Mouse (Mus musculus): ENCODE data around the gene Acpp. TPM values are rescaled to one million over a fixed set of nuclear protein-coding genes. Genes with fewer than 3 reads are reported as not detected.

The Acpp gene
- total RNA-seq, 2 experiments from 2014 or later = 0.54 to 0.59 TPM

- no peak for DNase-seq (ENCODE audit: low spot score in 2 of 2)
Measured at GRCm38 (mm10) chr9:104254408-104255180, 83.0 kb downstream of the Acpp start.

DNA sequence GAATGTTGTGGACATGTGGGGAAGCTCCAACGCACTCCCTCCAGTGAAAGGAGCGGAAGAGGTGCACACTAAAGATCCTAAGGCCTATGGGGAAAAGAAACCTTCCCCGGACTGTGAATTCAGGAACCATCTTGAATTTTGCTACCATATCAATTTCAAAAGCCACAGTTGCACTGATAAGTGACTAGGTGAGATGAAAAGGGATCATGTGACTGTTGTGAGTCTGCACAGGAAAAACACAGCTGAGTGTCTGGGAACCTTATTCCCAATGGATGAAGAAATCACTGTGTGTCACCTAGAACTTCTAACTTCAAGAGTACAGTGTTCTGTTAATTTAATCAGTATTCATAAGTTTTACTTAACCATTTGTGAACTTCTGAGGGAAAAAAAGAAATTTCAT is 84.9 kb downstream of the Acpp start:
- no peak for DNase-seq (ENCODE audit: low spot score in 2 of 2)

- DNase-seq (ENCODE audit: low spot score in 2 of 2) = no peak
Measured at GRCm38 (mm10) chr9:104251687-104252086, 85.9 kb downstream of the Acpp start.

DNA sequence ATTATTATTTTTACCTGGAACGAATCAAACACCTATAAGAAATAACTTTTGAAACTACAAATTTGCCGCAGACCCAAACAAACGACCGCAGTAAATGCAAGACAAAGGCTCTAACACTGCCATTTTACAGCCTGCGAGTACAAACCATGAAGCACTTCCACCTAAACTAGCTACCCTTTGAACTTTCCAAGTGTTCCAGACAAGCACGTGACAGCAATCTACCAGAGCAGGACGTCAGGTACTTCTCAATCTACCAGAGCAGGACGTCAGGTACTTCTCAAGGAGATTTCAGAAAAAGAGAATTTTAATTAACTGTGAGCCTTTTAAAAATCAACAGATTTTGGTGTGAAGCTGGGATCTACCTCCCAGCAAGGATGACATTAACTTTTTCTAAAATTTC is 86.4 kb downstream of the Acpp start:
- no peak for DNase-seq (ENCODE audit: low spot score in 2 of 2)

- no peak for DNase-seq (ENCODE audit: low spot score in 2 of 2)
Measured at GRCm38 (mm10) chr9:104247307-104247987, 90.1 kb downstream of the Acpp start.

DNA sequence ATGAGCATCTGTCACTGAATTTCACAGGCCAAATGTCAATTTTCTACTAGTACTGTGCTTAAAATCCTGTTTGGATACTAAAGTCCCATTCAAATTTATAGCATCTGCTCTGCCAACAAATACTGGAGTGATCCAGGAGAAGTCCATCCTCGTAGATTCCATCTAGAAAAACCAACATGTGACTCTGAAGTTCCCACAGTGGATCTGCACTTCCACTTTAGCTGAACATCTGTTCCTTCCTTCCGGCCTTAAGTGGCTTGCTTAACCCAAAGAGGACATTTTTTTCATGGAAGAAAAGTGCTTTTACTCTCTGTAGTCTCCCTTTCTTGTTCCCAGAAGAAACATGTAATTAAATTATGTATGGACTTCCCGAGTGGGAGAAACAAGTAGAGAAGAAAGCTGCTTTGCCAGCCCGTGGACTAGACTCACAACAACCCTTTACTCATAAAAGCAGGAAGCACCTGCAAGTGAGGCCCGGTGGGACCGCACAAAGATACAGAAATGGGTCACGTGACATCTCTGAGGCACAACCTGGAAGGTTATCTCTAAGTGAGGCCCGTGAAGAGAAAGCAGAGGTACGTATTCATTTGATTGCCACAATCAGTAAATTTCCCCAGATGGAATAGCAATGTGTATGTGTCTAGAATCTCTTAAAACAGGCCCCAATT is 93.6 kb downstream of the Acpp start:
- no peak for DNase-seq (ENCODE audit: low spot score in 2 of 2)

GRCm38 (mm10) chr9:104240146-104240545 is 97.4 kb downstream of the Acpp start:
- no peak for DNase-seq (ENCODE audit: low spot score in 2 of 2)

- DNase-seq (ENCODE audit: low spot score in 2 of 2) = no peak
Measured at GRCm38 (mm10) chr9:104239076-104239475, 98.5 kb downstream of the Acpp start.

Other genes starting within 250 kb of the Acpp start
- under 1 TPM; 0.23 to 0.40 TPM for gene Ackr4, start 210.8 kb downstream of the Acpp start, total RNA-seq (2021)
- 10 to 100 TPM; 71.0 to 71.3 TPM for gene Dnajc13, start 74.8 kb downstream of the Acpp start, total RNA-seq (2021)
- gene Cpne4, start 209.5 kb upstream of the Acpp start, total RNA-seq (2021) = 100 to 1,000 TPM; 112 to 118 TPM